Mouse (Mus musculus) lung, postnatal 4 days (tissue): ENCODE measurements around the gene Ttc30b.
A peak's percentile ranks its signal among the peaks of the same experiment; 100 is the strongest.
"Not testable (repeated sequence)": the region's sequence is repeated elsewhere in the genome, so short reads cannot be mapped to it uniquely, and the experiment has no call there.

ENCODE experiments used
- DNase-seq, 2 experiments: peaks; one replicate each; pipeline ENCODE4 v3.0.0; 2021

Gene Ttc30b

GRCm38 (mm10) chr2:75938117-75939063 lies at the start of gene Ttc30b:
TSS of gene Ttc30b (minus strand) at chr2:75938585.
- DNase-seq, result peak; percentile 76 to 83

GRCm38 (mm10) chr2:75987739-75988138 lies 49.4 kb upstream of the Ttc30b start:
- DNase-seq, result no peak

- DNase-seq, result peak; percentile 72
These were observed 46.7 kb upstream of the Ttc30b start for GRCm38 (mm10) chr2:75985124-75985523.

- no peak for DNase-seq
These were observed 45.5 kb upstream of the Ttc30b start for GRCm38 (mm10) chr2:75983847-75984246.

- DNase-seq, result no peak
These were observed 44.7 kb upstream of the Ttc30b start for GRCm38 (mm10) chr2:75983091-75983490.

- no peak for DNase-seq
These were observed 44.2 kb upstream of the Ttc30b start for GRCm38 (mm10) chr2:75982626-75983025.

- DNase-seq, result peak; percentile 72 to 79
These were observed 43.2 kb upstream of the Ttc30b start, which contains the start of gene Ttc30a1 for GRCm38 (mm10) chr2:75981440-75982081. TSS of gene Ttc30a1 (minus strand) at chr2:75981967.

- DNase-seq, result not testable (repeated sequence)
These were observed 42.6 kb upstream of the Ttc30b start for GRCm38 (mm10) chr2:75980933-75981439.

- DNase-seq, result peak; percentile 54 to 68
These were observed 39.5 kb upstream of the Ttc30b start, which contains the start of gene Ttc30a2 for GRCm38 (mm10) chr2:75977752-75978368. TSS of gene Ttc30a2 (minus strand) at chr2:75978170.

- not testable (repeated sequence) for DNase-seq
These were observed 37.7 kb upstream of the Ttc30b start for GRCm38 (mm10) chr2:75976070-75976469.

GRCm38 (mm10) chr2:75974131-75974530 lies 35.7 kb upstream of the Ttc30b start:
- no peak for DNase-seq

GRCm38 (mm10) chr2:75964972-75965371 lies 26.6 kb upstream of the Ttc30b start:
- DNase-seq, result peak; percentile 54 to 77

- peak; percentile 79 to 84 for DNase-seq
These were observed 26.1 kb upstream of the Ttc30b start for GRCm38 (mm10) chr2:75964512-75964911.

GRCm38 (mm10) chr2:75964051-75964450 lies 25.7 kb upstream of the Ttc30b start:
- no peak for DNase-seq

GRCm38 (mm10) chr2:75963211-75963840 lies 24.9 kb upstream of the Ttc30b start:
- no peak for DNase-seq

- peak; percentile 64 to 82 for DNase-seq
These were observed 22.3 kb upstream of the Ttc30b start for GRCm38 (mm10) chr2:75960366-75961330.

- DNase-seq, result peak; percentile 45 to 72
These were observed 21.5 kb upstream of the Ttc30b start for GRCm38 (mm10) chr2:75959850-75960365.

GRCm38 (mm10) chr2:75959183-75959849 lies 20.9 kb upstream of the Ttc30b start:
- peak in 1 of 2 experiments; percentile 13 for DNase-seq

GRCm38 (mm10) chr2:75955709-75956108 lies 17.3 kb upstream of the Ttc30b start:
- no peak for DNase-seq

GRCm38 (mm10) chr2:75953320-75953719 lies 14.9 kb upstream of the Ttc30b start:
- DNase-seq, result no peak
